Mouse (Mus musculus) forebrain, embryonic 11.5 days (tissue): ENCODE measurements at regions not wholly inside any gene's neighbourhood (a gene's known extent, or its start where the extent isn't known, plus 50 kb on each side); places are given as distances from the start of the nearest gene placed in this dataset.
"Not testable (repeated sequence)": the region's sequence is repeated elsewhere in the genome, so short reads cannot be mapped to it uniquely, and the experiment has no call there.

Experiments used
- ATAC-seq: fragments of 200-750 bp; cut with Nextera tagmentation; replicated peaks from 2 replicates; pipeline ENCODE4 v1.8.0; 2017; ENCODE audit warnings: moderate TSS enrichment; ENCODE audit not compliant: low FRiP score
- DNase-seq: peaks from one replicate; pipeline ENCODE4 v3.0.0-alpha.2; 2017; ENCODE audit warnings: low spot score
- H3K27ac ChIP-seq: fragments of 300-500 bp; sonication (generic); 2 replicates; pipeline ENCODE4 v1.5.1; 2014; ENCODE audit warnings: low read depth, low read length
- H3K27me3 ChIP-seq: fragments of 300-500 bp; sonication (generic); 2 replicates; pipeline ENCODE4 v1.6.1; 2014; ENCODE audit warnings: mild to moderate bottlenecking, low read length, mixed read lengths; ENCODE audit not compliant: control insufficient read depth, insufficient read depth
- H3K36me3 ChIP-seq: fragments of 300-500 bp; sonication (generic); 2 replicates; pipeline ENCODE4 v1.6.1; 2014; ENCODE audit warnings: mild to moderate bottlenecking, low read length, moderate library complexity, mixed read lengths; ENCODE audit not compliant: control insufficient read depth, insufficient read depth
- H3K4me1 ChIP-seq: fragments of 300-500 bp; sonication (generic); replicated peaks from 2 replicates; pipeline ENCODE4 v1.6.1; 2014; ENCODE audit warnings: low read length, mixed read lengths; ENCODE audit not compliant: control insufficient read depth, insufficient read depth
- H3K4me2 ChIP-seq: fragments of 300-500 bp; sonication (generic); 2 replicates; pipeline ENCODE4 v1.6.1; 2014; ENCODE audit warnings: low read depth, mild to moderate bottlenecking, low read length, moderate library complexity, mixed read lengths; ENCODE audit not compliant: severe bottlenecking
- H3K4me3 ChIP-seq: fragments of 300-500 bp; sonication (generic); 2 replicates; pipeline ENCODE4 v1.5.1; 2014; ENCODE audit warnings: low read depth, low read length
- H3K9ac ChIP-seq: fragments of 300-500 bp; sonication (generic); 2 replicates; pipeline ENCODE4 v1.6.1; 2014; ENCODE audit warnings: low read length
- H3K9me3 ChIP-seq: fragments of 300-500 bp; sonication (generic); 2 replicates; pipeline ENCODE4 v1.6.1; 2016; ENCODE audit warnings: low read length, mixed read lengths; ENCODE audit not compliant: control insufficient read depth
- WGBS: fragments of 180-500 bp; shearing (Covaris S2); extraction: QIAGEN DNeasy Blood & Tissue Kit; methylation state at CpG from one replicate; pipeline ENCODE4 v1.1.7; 2014; 5-methylcytosine and 5-hydroxymethylcytosine counted together

DNA sequence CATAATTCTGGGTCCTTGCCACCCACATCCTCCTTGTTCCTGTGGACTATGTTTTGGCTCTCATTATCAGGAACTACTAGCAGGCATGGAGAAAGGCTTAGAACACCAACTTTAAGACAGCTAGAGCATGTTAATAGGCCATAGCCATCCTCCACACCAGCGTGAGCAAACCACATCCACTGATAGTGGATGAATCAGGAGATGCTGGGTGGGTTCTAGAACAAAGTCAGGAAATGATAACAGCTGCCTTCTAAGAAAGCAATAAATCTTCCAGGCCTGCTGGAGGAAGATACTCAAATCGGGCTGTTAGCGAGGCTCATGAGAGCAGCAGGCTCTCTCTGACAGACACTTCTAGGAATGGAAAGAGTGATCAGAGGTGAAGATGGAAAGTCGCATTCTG is 60.9 kb upstream of the Slc44a3 start:
- Histone ChIP-seq H3K27me3 (no peaks in the 10 kb centered on the region), H3K27ac (no peak overlapping the region), H3K36me3 (no peaks in the 10 kb centered on the region), H3K4me2 (no peak overlapping the region), H3K9ac (no peak overlapping the region), H3K9me3 (no peaks in the 10 kb centered on the region), H3K4me1 (no peaks in the 10 kb centered on the region), H3K4me3 (no peak overlapping the region)
- DNase-seq (no peak), ATAC-seq (no peak)
- WGBS, result 90% methylated on average over 4 of the region's 4 CpGs

GRCm38 (mm10) chr3:121589494-121589885 is 57.3 kb upstream of the Slc44a3 start:
- Histone ChIP-seq H3K27ac (no peak overlapping the region), H3K27me3 (no peaks in the 10 kb centered on the region), H3K9me3 (no peaks in the 10 kb centered on the region), H3K4me1 (no peaks in the 10 kb centered on the region), H3K4me2 (no peak overlapping the region), H3K9ac (no peak overlapping the region), H3K36me3 (no peaks in the 10 kb centered on the region), H3K4me3 (no peak overlapping the region)
- DNase-seq (no peak), ATAC-seq (no peak)
- 92% methylated on average over 9 of the region's 9 CpGs for WGBS

DNA sequence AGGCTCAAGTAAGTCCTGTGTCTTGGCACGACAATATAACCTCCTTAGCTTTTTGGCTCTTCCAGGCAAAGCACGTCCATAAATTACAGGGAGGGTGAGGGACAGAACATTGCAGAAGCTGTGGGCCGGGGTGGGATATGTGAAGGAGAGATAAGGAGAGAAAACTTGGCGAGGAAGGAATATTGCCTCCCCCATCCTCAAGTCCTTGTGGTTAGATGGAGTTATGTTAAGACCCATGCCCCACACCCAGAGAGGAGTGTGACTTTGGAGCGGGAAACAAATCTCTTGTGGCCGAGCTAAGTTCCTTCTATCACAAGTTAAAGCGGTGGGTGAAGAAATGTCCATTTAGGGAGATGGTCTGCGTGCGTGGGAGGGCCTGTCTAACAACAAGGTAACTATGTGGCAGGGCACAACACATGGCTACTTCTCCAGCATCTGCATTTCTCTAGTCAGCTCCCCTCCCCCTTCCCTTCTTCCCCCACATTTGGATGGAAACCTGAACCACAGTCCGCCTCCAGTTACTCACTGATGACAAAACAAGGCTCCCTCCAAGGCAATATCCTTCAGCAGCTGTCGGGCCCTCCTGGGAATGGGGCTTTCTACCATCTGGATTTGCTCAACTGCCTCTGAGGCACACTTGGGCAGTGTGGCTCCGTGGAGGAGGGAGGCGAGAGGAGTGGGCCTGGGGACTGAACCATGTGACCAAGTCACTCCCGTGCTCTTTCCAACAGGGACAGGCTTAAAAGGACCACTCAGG is 56.7 kb upstream of the Slc44a3 start:
- H3K4me1 ChIP-seq, result no peaks in the 10 kb centered on the region
- no peaks in the 10 kb centered on the region for H3K36me3 ChIP-seq
- H3K4me2 ChIP-seq, result no peak overlapping the region
- no peak for DNase-seq
- H3K9ac ChIP-seq, result no peak overlapping the region
- 71% methylated on average over 14 of the region's 14 CpGs for WGBS
- H3K27ac ChIP-seq, result no peak overlapping the region
- H3K9me3 ChIP-seq, result no peaks in the 10 kb centered on the region
- no peaks in the 10 kb centered on the region for H3K27me3 ChIP-seq
- ATAC-seq, result no peak
- no peak overlapping the region for H3K4me3 ChIP-seq

DNA sequence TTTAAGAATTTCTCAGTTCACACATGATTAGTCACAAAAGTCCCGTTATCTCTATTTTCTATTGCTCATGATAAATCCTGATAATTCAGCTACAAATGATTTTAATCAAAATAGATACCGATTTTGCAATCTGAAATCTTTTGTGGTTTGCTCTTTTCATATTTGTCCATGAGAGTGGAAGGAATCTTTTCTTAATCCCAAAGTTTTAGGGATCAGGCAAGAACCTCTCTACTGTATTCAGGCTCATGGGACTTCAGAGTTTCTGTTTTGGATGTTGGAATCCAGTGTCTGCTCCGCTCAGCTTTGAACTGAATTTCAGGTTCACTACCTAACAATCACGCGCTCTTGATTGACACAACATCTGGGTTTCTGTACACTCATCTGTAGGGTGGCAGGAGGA is 53.1 kb upstream of the Slc44a3 start:
- DNase-seq (no peak), ATAC-seq (no peak)
- Histone ChIP-seq H3K4me2 (no peak overlapping the region), H3K9me3 (no peaks in the 10 kb centered on the region), H3K9ac (no peak overlapping the region), H3K27ac (no peak overlapping the region), H3K27me3 (no peaks in the 10 kb centered on the region), H3K4me3 (no peak overlapping the region), H3K36me3 (no peaks in the 10 kb centered on the region), H3K4me1 (no peaks in the 10 kb centered on the region)
- WGBS, result 92% methylated on average over 5 of the region's 5 CpGs

- Histone ChIP-seq H3K9me3 (no peaks in the 10 kb centered on the region), H3K4me3 (no peak overlapping the region), H3K4me1 (no peaks in the 10 kb centered on the region), H3K9ac (no peak overlapping the region), H3K27ac (no peak overlapping the region), H3K27me3 (no peaks in the 10 kb centered on the region), H3K36me3 (no peaks in the 10 kb centered on the region), H3K4me2 (no peak overlapping the region)
- DNase-seq (no peak), ATAC-seq (no peak)
- WGBS, result 84% methylated on average over 5 of the region's 5 CpGs
Observed at GRCm38 (mm10) chr3:121584736-121585151, 52.5 kb upstream of the Slc44a3 start.

- Histone ChIP-seq H3K4me2 (no peak overlapping the region), H3K36me3 (no peaks in the 10 kb centered on the region), H3K27me3 (no peaks in the 10 kb centered on the region), H3K4me1 (no peaks in the 10 kb centered on the region), H3K9me3 (no peaks in the 10 kb centered on the region), H3K9ac (no peak overlapping the region), H3K4me3 (no peak overlapping the region), H3K27ac (no peak overlapping the region)
- ATAC-seq, result no peak
- DNase-seq, result no peak
Observed at GRCm38 (mm10) chr3:121584317-121584716, 52.1 kb upstream of the Slc44a3 start.

DNA sequence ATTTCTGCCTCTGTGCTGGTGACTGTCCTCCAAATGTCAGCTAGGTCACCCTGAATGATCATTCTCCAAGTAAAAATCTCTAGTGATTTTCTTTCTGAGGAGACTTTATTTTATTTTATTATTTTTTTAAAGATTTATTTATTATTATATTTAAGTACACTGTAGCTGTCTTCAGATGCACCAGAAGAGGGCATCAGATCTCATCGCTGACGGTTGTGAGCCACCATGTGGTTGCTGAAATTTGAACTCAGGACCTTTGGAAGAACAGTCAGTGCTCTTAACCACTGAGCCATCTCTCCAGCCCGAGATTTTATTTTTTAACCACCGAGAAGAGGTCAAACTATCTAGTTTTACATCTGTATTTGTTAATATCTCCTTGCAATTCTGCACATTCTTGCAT is 50.5 kb upstream of the Slc44a3 start:
- ATAC-seq, H3K27ac ChIP-seq, H3K4me2 ChIP-seq, H3K4me3 ChIP-seq, DNase-seq, H3K9ac ChIP-seq, H3K27me3 ChIP-seq, H3K9me3 ChIP-seq, H3K36me3 ChIP-seq, H3K4me1 ChIP-seq: not testable (repeated sequence)
- WGBS, result 80% methylated on average over 4 of the region's 4 CpGs
